10 mouse cellular contexts compared by ENCODE assay signal in genomic region chr10:120564859-120565258, GRCm38 (mm10).
DNase-seq lines count a peak whose midpoint lies in the region; ATAC-seq and TF ChIP-seq lines count a peak whose summit lies in the region.
"Had no signal": no experiment of that assay in that cellular context is flagged by ENCODE, and none has a peak within 500 bp of the region (broad histone marks: within the 10 kb centered on the region; RNA-seq: fewer than 3 reads in every experiment).

No protein-coding gene starts in this region.

- peak overlapping the region; percentile 25 for H3K4me2 ChIP-seq in kidney, postnatal 0 days (ENCODE audit: low read length)
- peak overlapping the region; percentile 44 for H3K4me2 ChIP-seq in forebrain, embryonic 12.5 days
- H3K4me2 ChIP-seq in limb, embryonic 12.5 days = peak overlapping the region; percentile 46
- H3K4me2 ChIP-seq: lung, embryonic 15.5 days had no signal

- no peaks in the 10 kb centered on the region for H3K36me3 ChIP-seq in kidney, postnatal 0 days (ENCODE audit: insufficient read depth, low read length)
- H3K36me3 ChIP-seq in forebrain, embryonic 12.5 days (replicated peaks) = no peaks in the 10 kb centered on the region
- H3K36me3 ChIP-seq in limb, embryonic 12.5 days = no peaks in the 10 kb centered on the region
- H3K36me3 ChIP-seq: lung, embryonic 15.5 days had no signal

- H3K27me3 ChIP-seq in kidney, postnatal 0 days (ENCODE audit: insufficient read depth, low read length) = no peaks in the 10 kb centered on the region
- H3K27me3 ChIP-seq in forebrain, embryonic 12.5 days = 0 out of 2 replicates have a peak, but pooled peaks cover 8% of the 10 kb centered on the region
- H3K27me3 ChIP-seq in limb, embryonic 12.5 days = 0 out of 2 replicates have a peak, but pooled peaks cover 5% of the 10 kb centered on the region

- no peak overlapping the region for H3K27ac ChIP-seq in kidney, postnatal 0 days
- no peak overlapping the region for H3K27ac ChIP-seq in forebrain, embryonic 12.5 days
- no peak overlapping the region for H3K27ac ChIP-seq in limb, embryonic 12.5 days
- H3K27ac ChIP-seq: lung, embryonic 15.5 days had no signal

- H3K9me3 ChIP-seq in kidney, postnatal 0 days (replicated peaks; ENCODE audit: low read length) = no peaks in the 10 kb centered on the region
- H3K9me3 ChIP-seq in forebrain, embryonic 12.5 days = no peaks in the 10 kb centered on the region
- H3K9me3 ChIP-seq in limb, embryonic 12.5 days = no peaks in the 10 kb centered on the region
- H3K9me3 ChIP-seq: lung, embryonic 15.5 days had no signal

- DNase-seq in kidney, postnatal 0 days (ENCODE audit: low spot score) = no peak
- DNase-seq in kidney, postnatal 4 days = no peak
- DNase-seq in retina, embryonic 14.5 days (ENCODE audit: low spot score) = peak; percentile 21
- no peak for DNase-seq in lung, postnatal 4 days
- no peak for DNase-seq in cerebellum, postnatal 4 days (ENCODE audit: low spot score in 2 of 2)
- DNase-seq: adrenal gland, adult 8-10 months had no signal

- WGBS in kidney, postnatal 0 days = 28% methylated on average over 14 of the region's 14 CpGs
- 24% methylated on average over 14 of the region's 14 CpGs for WGBS in forebrain, embryonic 12.5 days
- WGBS in limb, embryonic 12.5 days = 20% methylated on average over 14 of the region's 14 CpGs

- H3K4me3 ChIP-seq in kidney, postnatal 0 days (replicated peaks; ENCODE audit: low read depth, low read length) = 0 out of 2 replicates have a peak overlapping the region, but pooled peaks have one; percentile 1
- H3K4me3 ChIP-seq in forebrain, embryonic 12.5 days (replicated peaks) = peak overlapping the region; percentile 19
- no peak overlapping the region for H3K4me3 ChIP-seq in limb, embryonic 12.5 days (replicated peaks)
- H3K4me3 ChIP-seq: lung, embryonic 15.5 days had no signal

- H3K4me1 ChIP-seq in kidney, postnatal 0 days (replicated peaks; ENCODE audit: insufficient read depth, low read length) = no peaks in the 10 kb centered on the region
- peaks cover 5% of the 10 kb centered on the region for H3K4me1 ChIP-seq in forebrain, embryonic 12.5 days
- peaks cover 16% of the 10 kb centered on the region for H3K4me1 ChIP-seq in limb, embryonic 12.5 days (replicated peaks)

- no peak for TF ChIP-seq CTCF in kidney, postnatal 0 days (IDR thresholded peaks at IDR 0.05; ENCODE audit: low read depth)

- ATAC-seq in kidney, postnatal 0 days (replicated peaks; ENCODE audit: low FRiP score, low read depth) = no peak
- ATAC-seq in forebrain, embryonic 12.5 days (ENCODE audit: low FRiP score) = peak; percentile 17; the same call in 1 of the 2 replicates
- no peak for ATAC-seq in limb, embryonic 12.5 days (ENCODE audit: insufficient number of reproducible peaks, insufficient read depth, low FRiP score, low TSS enrichment, low read depth)
- no peak for ATAC-seq in erythroid progenitor cell, adult 5-6 weeks (replicated peaks; ENCODE audit: low FRiP score, poor library complexity, severe bottlenecking)

- H3K9ac ChIP-seq in kidney, postnatal 0 days (ENCODE audit: low read depth, low read length) = no peak overlapping the region
- H3K9ac ChIP-seq in forebrain, embryonic 12.5 days = no peak overlapping the region
- no peak overlapping the region for H3K9ac ChIP-seq in limb, embryonic 12.5 days (replicated peaks)
- H3K9ac ChIP-seq: lung, embryonic 15.5 days had no signal
